Mouse (Mus musculus) liver, embryonic 12.5 days (tissue): ENCODE measurements at regions not wholly inside any gene's neighbourhood (a gene's known extent, or its start where the extent isn't known, plus 50 kb on each side); places are given as distances from the start of the nearest gene placed in this dataset.

Experiments
- ATAC-seq: fragments of 200-750 bp; cut with Nextera tagmentation; 2 replicates; pipeline ENCODE4 v1.8.0; 2017; ENCODE audit warnings: moderate number of reproducible peaks, mild to moderate bottlenecking, moderate library complexity
- H3K27ac ChIP-seq: fragments of 300-500 bp; sonication (generic); 2 replicates; pipeline ENCODE4 v1.5.1; 2016; ENCODE audit warnings: mild to moderate bottlenecking
- H3K27me3 ChIP-seq: fragments of 300-500 bp; sonication (generic); replicated peaks from 2 replicates; pipeline ENCODE4 v1.6.1; 2016; ENCODE audit warnings: mild to moderate bottlenecking, moderate library complexity
- H3K36me3 ChIP-seq: fragments of 300-500 bp; sonication (generic); 2 replicates; pipeline ENCODE4 v1.6.1; 2016; ENCODE audit warnings: mild to moderate bottlenecking, moderate library complexity
- H3K4me1 ChIP-seq: fragments of 300-500 bp; sonication (generic); 2 replicates; pipeline ENCODE4 v1.6.1; 2016
- H3K4me2 ChIP-seq: fragments of 300-500 bp; sonication (generic); 2 replicates; pipeline ENCODE4 v1.6.1; 2016; ENCODE audit warnings: mild to moderate bottlenecking, moderate library complexity
- H3K4me3 ChIP-seq: fragments of 300-500 bp; sonication (generic); 2 replicates; pipeline ENCODE4 v1.5.1; 2016; ENCODE audit warnings: mild to moderate bottlenecking, moderate library complexity
- H3K9ac ChIP-seq: fragments of 300-500 bp; sonication (generic); 2 replicates; pipeline ENCODE4 v1.6.1; 2016; ENCODE audit warnings: mild to moderate bottlenecking, moderate library complexity
- H3K9me3 ChIP-seq: fragments of 300-500 bp; sonication (generic); replicated peaks from 2 replicates; pipeline ENCODE4 v1.6.1; 2016; ENCODE audit warnings: mild to moderate bottlenecking, moderate library complexity
- WGBS: fragments of 180-500 bp; shearing (Covaris S2); methylation state at CpG from one replicate; pipeline ENCODE4 v1.1.7; 2016; ENCODE audit not compliant: insufficient replicate concordance; 5-methylcytosine and 5-hydroxymethylcytosine counted together

GRCm38 (mm10) chr2:115385207-115386168 lies 196.0 kb upstream of the BC052040 start:
- Histone ChIP-seq H3K36me3 (no peaks in the 10 kb centered on the region), H3K9ac (no peak overlapping the region), H3K4me1 (no peaks in the 10 kb centered on the region), H3K4me3 (no peak overlapping the region), H3K4me2 (no peak overlapping the region), H3K9me3 (no peaks in the 10 kb centered on the region), H3K27me3 (no peaks in the 10 kb centered on the region), H3K27ac (no peak overlapping the region)
- WGBS = 55% methylated on average over 16 of the region's 16 CpGs
- no peak for ATAC-seq

- 62% methylated on average over 7 of the region's 7 CpGs for WGBS
- H3K36me3 ChIP-seq = no peaks in the 10 kb centered on the region
- no peak overlapping the region for H3K4me2 ChIP-seq
- H3K27me3 ChIP-seq = no peaks in the 10 kb centered on the region
- no peak for ATAC-seq
- H3K27ac ChIP-seq = no peak overlapping the region
- H3K4me1 ChIP-seq = no peaks in the 10 kb centered on the region
- H3K9ac ChIP-seq = no peak overlapping the region
- no peaks in the 10 kb centered on the region for H3K9me3 ChIP-seq
- no peak overlapping the region for H3K4me3 ChIP-seq
These were observed 189.9 kb upstream of the BC052040 start for GRCm38 (mm10) chr2:115391575-115391974.

- no peak overlapping the region for H3K4me3 ChIP-seq
These were observed 189.3 kb upstream of the BC052040 start for GRCm38 (mm10) chr2:115392082-115392762.

DNA sequence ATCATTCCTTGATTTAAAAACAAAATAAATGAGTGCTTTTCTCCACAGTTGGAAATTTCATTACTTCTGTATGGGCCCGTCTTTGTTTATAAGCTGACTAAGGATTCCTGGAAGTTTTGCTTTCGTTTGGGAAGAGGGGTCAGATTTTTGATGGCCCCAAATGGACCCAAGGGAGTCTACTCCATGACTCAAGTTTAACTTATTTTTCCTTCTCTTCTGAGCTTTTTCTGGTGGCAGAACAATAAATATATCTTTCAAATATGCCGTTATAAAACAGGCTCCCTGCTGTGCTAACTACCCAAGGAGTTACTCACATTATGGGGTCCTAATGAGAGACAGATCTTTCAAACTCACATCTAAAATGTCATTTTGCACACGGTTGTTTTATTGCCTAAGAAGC lies 187.4 kb upstream of the BC052040 start:
- Histone ChIP-seq H3K27ac (no peak overlapping the region), H3K4me2 (no peak overlapping the region), H3K36me3 (no peaks in the 10 kb centered on the region), H3K4me3 (no peak overlapping the region), H3K9ac (no peak overlapping the region), H3K4me1 (no peaks in the 10 kb centered on the region), H3K27me3 (no peaks in the 10 kb centered on the region), H3K9me3 (no peaks in the 10 kb centered on the region)
- WGBS = 52% methylated on average over 4 of the region's 4 CpGs
- ATAC-seq = no peak

More at GRCm38 (mm10) chr2:115392082-115392762, 189.3 kb upstream of the BC052040 start:
- no peak overlapping the region for H3K4me2 ChIP-seq
- 78% methylated on average over 8 of the region's 8 CpGs for WGBS
- H3K9me3 ChIP-seq = no peaks in the 10 kb centered on the region
- no peak overlapping the region for H3K9ac ChIP-seq
- H3K27me3 ChIP-seq = no peaks in the 10 kb centered on the region
- no peak overlapping the region for H3K27ac ChIP-seq
- H3K36me3 ChIP-seq = no peaks in the 10 kb centered on the region
- ATAC-seq = no peak
- no peaks in the 10 kb centered on the region for H3K4me1 ChIP-seq

DNA sequence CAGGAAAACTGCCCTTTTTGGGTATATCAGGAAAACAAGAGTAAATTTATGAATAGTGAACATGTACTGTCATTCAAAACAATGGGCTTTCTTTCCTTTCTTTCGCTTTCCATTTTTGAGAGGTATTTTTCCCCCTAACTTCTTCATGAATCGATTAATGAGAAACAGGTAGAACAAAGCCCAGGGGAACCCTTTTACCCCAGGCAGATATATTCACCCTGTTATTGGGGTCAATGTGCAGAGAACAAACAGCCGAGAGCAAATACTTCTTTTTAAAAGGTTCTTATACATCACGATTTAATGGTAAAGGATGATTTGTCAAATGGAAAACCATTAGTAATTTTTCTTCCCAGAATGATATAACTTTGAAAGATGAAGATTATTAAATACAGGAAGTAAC lies 183.0 kb upstream of the BC052040 start:
- H3K9me3 ChIP-seq = no peaks in the 10 kb centered on the region
- H3K4me3 ChIP-seq = no peak overlapping the region
- no peaks in the 10 kb centered on the region for H3K36me3 ChIP-seq
- 70% methylated on average over 4 of the region's 4 CpGs for WGBS
- H3K27ac ChIP-seq = no peak overlapping the region
- H3K27me3 ChIP-seq = no peaks in the 10 kb centered on the region
- H3K4me2 ChIP-seq = no peak overlapping the region
- no peaks in the 10 kb centered on the region for H3K4me1 ChIP-seq
- no peak for ATAC-seq
- H3K9ac ChIP-seq = no peak overlapping the region

DNA sequence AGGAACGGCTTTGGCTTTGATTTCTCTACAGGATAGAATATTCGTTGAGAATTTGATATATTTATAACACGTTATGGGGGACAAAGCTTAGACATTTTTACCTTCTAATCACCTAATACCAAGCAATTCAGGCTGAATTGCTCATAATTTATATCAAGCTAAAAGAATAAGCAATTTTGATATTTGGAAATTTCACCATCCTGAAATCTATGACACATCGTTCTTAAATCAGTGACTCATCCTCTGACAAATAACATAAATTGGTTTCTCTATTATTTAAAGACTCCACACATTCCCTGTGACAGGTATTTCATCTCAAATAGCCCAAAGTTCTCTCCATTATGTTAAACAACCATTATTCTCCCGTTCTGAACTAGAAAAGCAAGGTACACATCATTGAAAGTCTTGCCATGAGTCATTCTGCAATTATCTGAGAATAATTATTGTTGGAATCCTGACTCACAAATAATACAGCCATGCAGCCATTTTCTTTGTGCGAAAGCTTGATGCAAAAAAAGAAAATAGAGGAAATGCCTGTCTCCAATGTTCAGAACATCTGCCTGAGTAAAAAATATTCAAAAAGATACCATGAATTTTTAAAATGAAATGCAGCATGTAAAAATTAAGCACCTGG lies 182.3 kb upstream of the BC052040 start:
- no peaks in the 10 kb centered on the region for H3K36me3 ChIP-seq
- H3K4me2 ChIP-seq = no peak overlapping the region
- no peak overlapping the region for H3K9ac ChIP-seq
- H3K9me3 ChIP-seq = no peaks in the 10 kb centered on the region
- no peak overlapping the region for H3K4me3 ChIP-seq
- no peak for ATAC-seq
- no peak overlapping the region for H3K27ac ChIP-seq
- 71% methylated on average over 6 of the region's 6 CpGs for WGBS
- no peaks in the 10 kb centered on the region for H3K4me1 ChIP-seq
- H3K27me3 ChIP-seq = no peaks in the 10 kb centered on the region

DNA sequence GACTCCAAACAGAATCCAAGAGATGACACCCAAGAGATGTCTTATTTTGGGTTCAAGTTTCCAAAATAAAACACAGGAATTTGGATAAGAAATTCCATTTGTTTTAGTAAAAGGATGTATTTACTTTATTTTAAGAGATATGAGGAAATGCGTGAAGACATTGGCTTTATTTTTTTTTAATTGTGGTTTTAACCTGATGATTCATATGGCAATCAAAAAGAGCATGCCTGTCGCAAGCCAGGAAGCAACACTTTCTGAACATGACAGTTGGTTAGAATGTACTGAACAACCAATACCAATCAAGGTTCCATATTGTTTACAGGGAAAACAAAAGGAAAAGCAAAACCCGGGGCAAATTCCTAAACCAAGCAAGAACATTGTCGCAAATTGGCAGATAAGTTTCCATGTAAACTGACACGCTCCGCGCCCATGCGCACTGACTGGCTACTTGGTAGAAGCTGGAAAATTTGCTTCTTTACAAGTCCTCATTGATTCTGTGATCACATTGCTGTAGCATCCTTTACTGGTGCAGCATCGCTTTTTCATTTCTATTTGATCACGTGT lies 181.4 kb upstream of the BC052040 start:
- no peak for ATAC-seq
- Histone ChIP-seq H3K4me1 (no peaks in the 10 kb centered on the region), H3K27ac (no peak overlapping the region), H3K27me3 (no peaks in the 10 kb centered on the region), H3K36me3 (no peaks in the 10 kb centered on the region), H3K4me3 (no peak overlapping the region), H3K9ac (no peak overlapping the region), H3K9me3 (no peaks in the 10 kb centered on the region), H3K4me2 (no peak overlapping the region)
- 77% methylated on average over 10 of the region's 10 CpGs for WGBS

DNA sequence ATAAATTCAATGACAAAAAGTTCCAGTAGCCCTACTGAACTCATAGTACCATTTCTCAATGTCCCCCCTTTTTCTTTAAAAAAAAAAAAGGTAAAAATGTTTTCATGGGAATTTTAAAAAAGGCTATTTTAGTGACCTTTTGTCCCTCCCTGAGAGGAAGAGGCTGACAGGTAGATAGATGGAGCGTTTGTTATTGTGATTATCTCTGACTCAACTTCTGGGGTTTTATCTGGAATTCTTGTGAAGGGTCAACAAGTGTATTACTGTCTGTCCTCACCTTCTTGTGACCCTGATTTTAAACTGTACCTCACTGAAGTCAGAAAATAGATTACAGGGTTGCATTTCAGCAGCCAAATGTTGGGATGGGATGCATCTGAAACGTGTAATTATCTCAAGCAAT lies 179.3 kb upstream of the BC052040 start:
- Histone ChIP-seq H3K4me1 (no peaks in the 10 kb centered on the region), H3K4me3 (no peak overlapping the region), H3K9me3 (no peaks in the 10 kb centered on the region), H3K27me3 (no peaks in the 10 kb centered on the region), H3K27ac (no peak overlapping the region), H3K36me3 (no peaks in the 10 kb centered on the region), H3K4me2 (no peak overlapping the region), H3K9ac (no peak overlapping the region)
- WGBS = 29% methylated on average over 2 of the region's 2 CpGs
- ATAC-seq = no peak

DNA sequence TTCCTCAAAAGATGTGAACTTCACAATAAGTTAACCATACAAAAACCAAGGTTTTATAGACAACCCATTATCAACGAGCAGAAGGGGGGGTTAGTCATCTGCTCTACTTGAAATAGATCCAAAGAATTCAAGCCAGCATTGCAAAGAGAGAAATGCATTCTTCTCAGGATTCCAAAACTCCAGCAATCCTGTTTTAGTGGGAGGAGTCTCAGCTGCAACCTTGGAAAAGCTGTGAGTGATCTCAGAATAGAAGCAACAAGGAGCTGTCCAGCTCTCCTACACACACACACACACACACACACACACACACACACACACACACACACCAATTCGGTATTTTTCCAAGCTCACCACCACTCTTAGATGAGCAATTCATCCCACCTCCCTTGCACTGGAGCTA lies 149.0 kb upstream of the BC052040 start:
- ATAC-seq = no peak
- no peak overlapping the region for H3K4me3 ChIP-seq
- H3K4me2 ChIP-seq = no peak overlapping the region
- H3K27ac ChIP-seq = no peak overlapping the region
- no peaks in the 10 kb centered on the region for H3K4me1 ChIP-seq
- H3K9me3 ChIP-seq = no peaks in the 10 kb centered on the region
- H3K27me3 ChIP-seq = no peaks in the 10 kb centered on the region
- 33% methylated on average over 2 of the region's 2 CpGs for WGBS
- H3K9ac ChIP-seq = no peak overlapping the region
- H3K36me3 ChIP-seq = no peaks in the 10 kb centered on the region

DNA sequence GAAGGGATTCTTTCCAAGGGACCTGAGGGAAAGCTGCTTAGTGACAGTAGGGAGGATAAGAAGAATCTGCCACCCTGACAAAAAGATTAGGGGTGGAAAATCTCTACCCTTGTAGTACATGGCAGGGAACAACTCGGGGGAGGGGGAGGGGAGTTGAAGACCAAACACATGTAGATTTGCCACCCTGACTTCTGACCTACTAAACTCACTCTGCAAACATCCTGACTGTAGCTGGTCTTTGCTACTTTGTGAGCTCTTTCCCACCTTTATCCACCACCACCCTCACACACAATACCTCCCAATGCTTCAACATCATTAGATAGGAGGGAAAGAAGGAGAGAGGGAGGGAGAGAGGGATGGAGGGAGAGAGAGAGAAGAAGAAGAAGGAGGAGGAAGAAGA lies 140.4 kb upstream of the BC052040 start:
- H3K36me3 ChIP-seq = no peaks in the 10 kb centered on the region
- peak; percentile 49; the same call in 1 of the 2 replicates for ATAC-seq
- H3K9me3 ChIP-seq = no peaks in the 10 kb centered on the region
- no peaks in the 10 kb centered on the region for H3K27me3 ChIP-seq
- WGBS = 0% methylated on average over 1 of the region's 1 CpGs
- no peak overlapping the region for H3K9ac ChIP-seq
- no peak overlapping the region for H3K27ac ChIP-seq
- no peak overlapping the region for H3K4me2 ChIP-seq
- H3K4me3 ChIP-seq = no peak overlapping the region
- H3K4me1 ChIP-seq = no peaks in the 10 kb centered on the region

- Histone ChIP-seq H3K9me3 (no peaks in the 10 kb centered on the region), H3K4me3 (no peak overlapping the region), H3K27ac (no peak overlapping the region), H3K27me3 (no peaks in the 10 kb centered on the region), H3K4me2 (no peak overlapping the region), H3K4me1 (no peaks in the 10 kb centered on the region), H3K36me3 (no peaks in the 10 kb centered on the region), H3K9ac (no peak overlapping the region)
- peak; percentile 55; the same call in 1 of the 2 replicates for ATAC-seq
- 63% methylated on average over 6 of the region's 6 CpGs for WGBS
These were observed 131.6 kb upstream of the BC052040 start for GRCm38 (mm10) chr2:115449783-115450483.
